Mouse (Mus musculus) thymus, postnatal 36 days (tissue): ENCODE data around the gene Tars2.

ENCODE experiments used
- DNase-seq, 2 experiments: peaks; one replicate each; pipeline ENCODE4 v3.0.0; 2022; ENCODE audit warnings: mixed read lengths in 2 of 2

Gene Tars2

DNA sequence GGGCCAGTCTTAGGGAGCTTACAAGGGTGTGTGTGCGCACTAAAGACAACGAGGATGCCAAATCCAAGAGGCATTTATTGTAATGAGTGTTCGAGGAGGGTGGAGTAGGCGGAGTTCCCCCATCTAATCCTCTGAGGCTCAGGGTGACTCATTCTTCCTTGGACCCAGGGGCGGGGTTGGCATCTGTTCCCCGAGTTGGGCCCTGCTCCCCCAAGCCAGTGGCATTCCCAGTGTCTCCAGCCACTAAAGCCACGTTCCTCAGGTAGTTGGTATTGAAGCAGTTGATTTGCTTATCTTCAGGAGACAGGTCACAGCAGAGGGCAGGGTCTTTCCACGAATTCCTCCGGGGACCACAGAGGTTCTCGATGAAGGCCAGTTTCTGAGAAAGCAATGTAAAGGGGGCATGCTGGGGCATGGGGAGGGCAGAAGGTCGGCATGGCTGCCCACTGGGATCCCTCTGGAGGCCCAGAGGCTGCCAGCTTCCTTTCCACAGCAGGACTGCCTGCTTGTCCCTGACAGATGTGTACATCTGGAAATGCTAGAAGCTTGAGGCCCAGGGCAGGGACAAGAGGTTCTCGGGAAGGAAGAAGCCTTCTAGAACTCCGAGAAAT is 25.8 kb downstream of the Tars2 start:
- no peak for DNase-seq

DNA sequence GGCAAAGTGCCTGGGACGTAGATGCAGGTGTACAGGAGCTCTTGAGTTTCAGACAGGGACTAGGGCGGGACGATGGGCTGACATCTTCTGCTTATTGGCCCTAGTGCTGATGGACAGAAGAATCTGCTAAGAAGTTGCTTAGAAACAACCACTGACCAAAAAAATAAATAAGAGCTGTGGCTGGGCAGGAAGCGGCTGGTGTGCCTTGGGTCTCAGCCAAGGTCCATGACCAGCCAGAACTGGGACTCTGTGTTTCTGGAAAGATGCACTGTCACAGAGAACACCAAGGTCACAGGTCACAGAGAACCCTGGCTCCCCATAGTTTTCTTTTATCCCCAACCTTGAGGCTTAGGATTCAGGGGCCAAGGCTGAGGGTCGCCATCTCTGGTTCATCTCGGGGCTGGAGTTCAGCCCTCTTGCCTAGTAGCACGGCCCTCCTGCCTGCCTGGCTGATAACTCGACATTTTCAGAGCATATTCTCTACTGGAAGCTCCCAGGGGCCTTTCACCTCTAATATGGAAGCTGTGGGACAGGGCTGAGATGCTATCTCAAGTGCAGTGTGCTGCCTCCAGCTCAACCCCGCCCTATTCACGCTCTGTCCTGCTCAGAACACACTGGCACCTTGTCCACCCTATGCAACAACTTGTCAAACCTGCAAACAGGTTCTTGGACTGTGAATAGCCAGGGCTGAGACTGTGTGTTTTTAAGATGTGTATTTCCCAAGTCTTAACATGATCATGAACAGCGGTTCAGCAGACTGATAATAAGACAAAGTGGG is 27.1 kb downstream of the Tars2 start:
- DNase-seq, result no peak

DNA sequence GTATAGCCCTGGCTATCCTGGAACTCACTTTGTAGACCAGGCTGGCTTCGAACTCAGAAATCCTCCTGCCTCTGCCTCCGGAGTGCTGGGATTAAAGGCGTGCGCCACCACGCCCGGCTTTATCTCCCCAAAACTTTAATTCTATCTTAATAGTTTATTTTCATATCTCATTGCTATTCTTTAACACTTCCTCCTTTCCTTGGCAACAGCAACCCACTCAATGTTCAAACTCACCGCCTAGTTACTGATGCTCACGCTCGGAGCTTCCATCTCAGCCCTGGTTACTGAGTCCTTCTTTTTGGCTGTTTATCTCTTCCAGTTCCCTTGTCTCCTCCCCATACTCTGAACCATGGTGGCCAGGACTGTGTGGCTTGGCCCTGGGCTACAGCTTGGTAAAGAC is 27.7 kb downstream of the Tars2 start:
- DNase-seq, result no peak

DNA sequence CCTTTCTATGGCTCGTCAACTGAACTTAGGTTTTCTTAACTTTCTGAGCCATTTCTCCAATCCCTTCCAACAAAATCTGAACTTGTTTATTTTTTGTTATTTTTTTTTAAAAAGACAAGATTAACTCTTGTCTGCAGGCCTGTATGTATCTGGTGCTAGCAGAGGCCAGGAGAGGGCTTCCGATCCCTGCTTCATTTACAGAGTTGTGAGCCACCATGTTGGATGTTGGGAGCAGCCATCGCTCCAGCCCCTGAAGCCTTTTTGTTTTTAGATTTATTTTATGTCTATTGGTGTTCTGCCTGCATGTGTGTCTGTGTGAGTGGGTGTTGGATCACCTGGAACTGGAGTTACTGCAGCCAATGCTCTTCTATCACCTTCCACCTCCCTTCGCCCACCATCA is 28.2 kb downstream of the Tars2 start:
- no peak for DNase-seq

DNA sequence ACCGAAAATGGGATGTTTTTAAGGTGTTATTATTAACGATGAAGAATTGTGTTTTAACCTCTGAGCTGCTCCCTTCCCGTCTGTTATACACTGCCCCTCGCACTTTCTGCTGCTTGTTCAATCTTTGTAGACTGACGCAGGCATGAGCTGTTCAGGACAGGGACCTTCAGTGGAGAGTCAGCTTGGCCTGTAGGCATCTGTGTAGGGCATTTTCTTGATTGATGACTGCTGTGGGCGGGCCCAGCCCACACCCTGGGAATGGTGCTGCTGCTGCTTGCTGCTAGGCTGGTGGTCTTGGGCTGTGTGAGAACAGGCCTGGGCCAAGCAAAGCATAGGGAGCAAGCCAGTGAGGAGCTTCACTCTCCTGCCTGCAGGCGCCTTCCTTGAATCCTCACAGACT is 29.6 kb downstream of the Tars2 start:
- DNase-seq, result no peak

DNA sequence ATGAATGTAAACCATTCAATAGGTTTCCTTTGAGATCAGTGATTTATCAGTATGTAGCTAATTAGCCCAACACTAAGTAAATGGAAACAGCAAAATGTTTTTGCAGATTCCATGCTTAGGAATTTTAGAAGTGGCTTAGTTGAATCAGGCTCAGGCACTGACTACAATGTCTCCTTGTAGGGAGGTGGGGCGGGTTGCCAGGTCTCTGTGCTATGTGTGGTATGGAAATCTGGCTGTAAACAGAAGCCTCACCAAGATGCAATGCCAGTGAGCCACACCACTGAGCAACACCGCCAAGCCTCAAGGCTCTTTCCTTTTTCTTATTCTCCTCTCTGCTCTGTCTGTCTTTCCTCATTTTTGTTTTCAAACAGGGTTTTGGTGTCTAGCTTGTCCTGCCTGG is 31.1 kb downstream of the Tars2 start:
- no peak for DNase-seq

DNA sequence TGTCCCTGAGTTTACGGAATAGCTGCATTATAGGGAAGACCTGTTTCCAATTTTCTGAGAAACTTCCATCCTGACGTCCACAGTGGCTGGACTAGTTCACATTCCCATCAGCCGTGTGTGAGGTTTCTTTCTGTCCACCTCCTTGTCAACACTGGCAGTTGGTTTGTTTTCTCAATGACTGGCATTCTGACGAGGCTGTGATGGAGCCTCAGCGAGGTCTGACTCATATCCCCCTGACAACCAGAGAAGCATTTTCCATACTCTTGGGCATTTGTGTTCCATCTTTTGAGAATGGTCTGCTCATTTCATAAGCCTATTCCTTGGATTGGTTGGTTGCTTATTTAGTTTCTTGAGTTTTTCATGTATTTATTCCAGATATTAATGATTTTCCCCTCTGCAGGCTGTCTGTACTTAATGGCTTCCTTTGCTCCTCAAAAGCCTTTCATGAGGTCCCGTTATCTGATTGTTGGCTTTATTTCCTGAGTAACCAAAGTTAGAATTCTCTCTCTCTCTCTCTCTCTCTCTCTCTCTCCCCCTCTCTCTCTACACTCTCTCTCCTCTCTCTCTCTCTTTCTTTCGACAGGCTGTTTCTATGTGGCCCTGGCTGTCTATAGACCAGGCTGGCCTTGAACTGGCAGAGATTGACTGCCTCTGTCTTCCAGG is 33.2 kb downstream of the Tars2 start:
- DNase-seq, result no peak

DNA sequence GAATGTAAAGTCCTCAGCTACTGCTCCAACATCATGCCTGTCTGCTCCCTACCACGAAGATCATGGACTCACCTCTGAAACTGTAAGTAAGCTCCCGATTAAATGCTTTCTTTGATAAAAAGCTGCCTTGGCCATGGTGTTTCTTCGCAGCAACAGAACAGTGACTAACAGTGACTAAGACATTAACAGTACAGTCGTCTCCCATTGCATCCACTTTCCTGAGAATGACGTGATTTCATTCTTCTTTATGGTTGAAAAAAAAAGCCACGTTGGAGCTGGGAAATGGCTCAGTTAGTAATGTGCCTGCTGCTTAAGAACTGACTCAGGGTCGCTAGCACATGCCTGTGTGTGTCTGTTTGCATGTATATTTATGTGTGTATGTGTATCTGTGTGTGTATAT is 34.1 kb downstream of the Tars2 start:
- no peak for DNase-seq

DNA sequence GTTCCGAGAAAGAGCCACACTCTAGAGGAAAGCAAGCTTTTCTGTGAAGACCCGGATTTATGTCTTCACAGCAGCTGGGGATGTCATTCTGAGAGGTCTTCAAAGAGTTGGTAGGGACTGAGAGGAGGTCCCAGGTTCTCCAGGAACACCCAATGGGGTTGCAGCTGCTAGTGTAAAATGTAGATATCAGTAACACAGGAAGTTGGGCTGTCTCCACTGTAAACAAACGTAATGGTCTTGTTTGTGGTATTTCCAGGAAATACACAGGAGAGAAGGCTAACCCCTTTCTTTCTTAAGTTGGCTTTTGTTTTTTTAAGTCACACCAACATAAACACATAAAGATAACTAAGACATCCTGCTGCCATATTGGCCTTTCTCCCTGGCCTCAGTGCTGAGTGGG is 37.6 kb downstream of the Tars2 start:
- no peak for DNase-seq

DNA sequence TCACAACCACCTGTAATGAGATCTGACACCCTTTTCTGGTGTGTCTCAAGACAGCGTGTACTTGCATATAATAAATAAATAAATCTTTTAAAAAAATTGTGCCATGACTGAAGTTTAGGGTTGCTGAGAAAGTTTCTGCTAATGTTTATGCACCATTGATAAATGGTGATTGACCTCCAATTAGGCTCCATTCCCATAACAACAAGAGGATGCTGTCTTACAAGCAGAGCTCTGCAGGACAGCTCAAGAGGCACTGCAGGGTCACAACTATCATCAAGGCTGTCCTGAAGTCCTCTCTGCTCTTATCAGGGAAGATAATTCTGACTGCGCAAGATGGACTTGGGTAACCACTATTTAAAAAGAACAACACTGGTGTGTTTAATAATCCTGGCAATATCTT is 41.9 kb downstream of the Tars2 start:
- no peak for DNase-seq

DNA sequence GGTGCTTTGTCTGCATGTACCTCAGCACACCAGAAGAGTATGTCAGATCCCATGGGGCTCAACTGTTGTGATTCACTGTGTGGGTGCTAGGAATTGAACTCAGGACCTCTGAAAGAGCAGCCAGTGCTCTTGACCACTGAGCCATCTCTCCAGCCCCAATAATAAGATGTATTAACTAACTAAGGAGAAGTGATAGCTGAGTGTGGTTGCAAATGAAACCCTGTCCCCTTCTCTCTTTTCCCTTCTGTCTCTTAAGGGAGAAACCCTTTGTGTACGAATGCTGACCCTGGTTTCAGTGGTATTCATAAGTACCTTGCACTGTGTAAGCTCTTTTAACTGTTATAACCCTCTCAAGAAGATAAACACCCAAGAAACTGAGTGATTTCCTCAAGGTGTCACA is 43.9 kb downstream of the Tars2 start:
- no peak for DNase-seq

DNA sequence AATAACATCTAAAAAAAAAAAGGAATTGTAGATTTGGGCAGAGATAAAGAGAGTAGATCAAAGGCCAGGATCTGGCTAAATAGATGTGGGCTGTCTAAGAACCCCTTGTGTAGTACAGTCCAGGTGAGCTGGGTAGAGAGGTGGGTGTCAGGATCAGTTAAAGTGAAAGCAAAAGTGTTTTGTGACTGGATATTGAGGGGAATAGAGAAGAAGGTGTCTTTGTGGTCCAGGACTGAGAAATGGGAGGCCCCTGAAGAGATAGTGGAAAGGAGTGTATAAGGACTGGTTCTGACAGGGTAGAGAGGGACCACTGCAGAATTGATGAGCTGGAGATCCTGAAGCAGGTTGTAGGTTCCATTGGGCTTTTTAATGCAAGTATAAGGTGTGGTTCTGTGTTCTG is 50.0 kb downstream of the Tars2 start:
- DNase-seq, result no peak

DNA sequence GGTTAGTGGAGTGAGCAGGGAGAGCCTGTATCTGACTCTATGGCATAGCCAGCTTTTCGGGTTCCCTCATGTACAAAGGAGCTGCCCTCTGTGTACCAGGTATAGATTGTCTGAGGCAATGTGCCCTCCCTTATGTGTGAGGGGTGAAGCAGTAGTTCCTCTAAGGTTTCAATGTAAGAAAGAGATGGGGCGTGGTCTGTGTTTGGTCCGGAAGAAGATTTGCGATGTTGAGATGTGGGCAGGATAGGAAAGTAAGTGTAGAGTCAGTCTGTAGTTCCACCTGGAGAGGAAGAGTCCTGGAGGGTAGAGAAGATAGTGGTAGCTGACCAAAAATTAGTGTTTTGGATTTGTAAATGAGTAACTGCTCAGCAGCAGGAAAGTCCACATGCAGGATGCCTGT is 51.0 kb downstream of the Tars2 start:
- no peak for DNase-seq

DNA sequence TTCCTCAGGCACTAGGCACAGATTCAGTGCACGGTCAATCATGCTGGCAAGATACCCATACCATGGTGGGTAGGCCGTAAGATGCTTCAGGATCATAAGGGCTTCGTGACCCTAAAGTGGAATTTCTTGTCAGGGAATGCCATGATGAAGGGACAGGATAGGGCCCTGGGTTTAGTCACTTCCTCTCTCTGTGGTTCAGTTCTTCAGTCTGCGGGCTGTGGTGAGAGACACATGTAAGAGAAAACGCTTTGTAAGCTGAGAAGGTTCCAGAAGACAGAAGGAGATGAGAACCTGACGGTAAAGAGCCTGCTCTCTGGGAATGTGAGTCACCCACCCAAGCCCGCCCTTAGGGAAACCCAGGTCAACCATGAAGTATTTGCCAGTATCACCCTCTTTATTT is 52.5 kb downstream of the Tars2 start:
- DNase-seq, result peak; percentile 32 to 39

DNA sequence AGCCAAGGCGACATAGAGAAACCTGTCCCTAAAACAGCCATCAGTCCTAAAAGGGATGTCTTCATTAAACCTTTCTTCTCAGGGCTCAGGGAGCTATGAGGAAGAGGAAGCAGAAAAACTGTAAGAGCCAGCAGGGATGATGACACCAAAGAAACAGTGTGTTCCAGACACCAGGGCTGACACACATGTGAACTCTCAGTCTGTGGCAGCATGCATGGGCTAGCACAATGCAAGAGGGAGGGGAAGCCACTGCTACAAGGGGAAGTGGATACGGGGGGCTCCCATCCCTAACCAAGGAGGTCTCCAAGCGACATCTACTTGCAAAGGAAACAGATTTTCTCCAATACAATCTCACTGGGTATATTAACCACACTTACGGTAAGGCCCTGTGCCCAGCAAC is 53.7 kb downstream of the Tars2 start:
- no peak for DNase-seq

DNA sequence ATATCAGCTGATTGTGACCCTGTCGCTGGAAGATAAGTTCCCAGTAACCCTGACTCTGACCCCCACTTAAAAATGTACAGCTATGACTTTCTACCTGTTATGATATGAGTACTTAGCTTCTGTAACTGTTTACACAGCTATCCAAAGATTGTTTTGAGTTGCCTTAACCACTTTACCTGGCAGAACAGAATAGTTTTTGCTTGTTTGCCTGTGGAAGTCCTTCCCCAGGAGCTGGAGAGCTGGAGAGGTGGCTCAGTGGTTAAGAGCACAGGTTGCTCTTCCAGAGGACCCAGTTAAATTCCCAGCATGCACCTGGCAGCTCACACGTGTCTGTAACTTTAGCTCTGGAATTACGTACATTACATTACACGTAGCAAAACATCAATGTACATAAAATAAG is 55.4 kb downstream of the Tars2 start:
- DNase-seq, result no peak

DNA sequence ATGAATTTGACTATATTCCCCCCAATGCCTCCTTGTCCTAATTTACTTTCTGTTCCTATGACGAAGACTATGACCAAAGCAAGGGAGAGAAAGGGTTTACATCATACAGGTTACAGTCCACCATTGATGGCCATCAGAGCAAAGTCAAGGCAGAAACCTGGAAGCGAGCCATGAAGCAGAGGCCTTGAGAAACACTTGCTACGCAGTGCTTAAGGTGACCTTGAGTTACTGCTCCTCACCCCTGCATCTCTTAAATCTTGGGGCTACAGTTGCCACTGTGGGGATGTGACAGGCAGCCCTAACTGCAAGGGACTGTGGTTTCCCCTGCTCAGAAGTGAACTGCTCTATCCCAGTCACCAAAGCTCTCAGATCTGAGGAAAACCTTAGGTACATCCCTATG is 56.7 kb downstream of the Tars2 start:
- no peak for DNase-seq

DNA sequence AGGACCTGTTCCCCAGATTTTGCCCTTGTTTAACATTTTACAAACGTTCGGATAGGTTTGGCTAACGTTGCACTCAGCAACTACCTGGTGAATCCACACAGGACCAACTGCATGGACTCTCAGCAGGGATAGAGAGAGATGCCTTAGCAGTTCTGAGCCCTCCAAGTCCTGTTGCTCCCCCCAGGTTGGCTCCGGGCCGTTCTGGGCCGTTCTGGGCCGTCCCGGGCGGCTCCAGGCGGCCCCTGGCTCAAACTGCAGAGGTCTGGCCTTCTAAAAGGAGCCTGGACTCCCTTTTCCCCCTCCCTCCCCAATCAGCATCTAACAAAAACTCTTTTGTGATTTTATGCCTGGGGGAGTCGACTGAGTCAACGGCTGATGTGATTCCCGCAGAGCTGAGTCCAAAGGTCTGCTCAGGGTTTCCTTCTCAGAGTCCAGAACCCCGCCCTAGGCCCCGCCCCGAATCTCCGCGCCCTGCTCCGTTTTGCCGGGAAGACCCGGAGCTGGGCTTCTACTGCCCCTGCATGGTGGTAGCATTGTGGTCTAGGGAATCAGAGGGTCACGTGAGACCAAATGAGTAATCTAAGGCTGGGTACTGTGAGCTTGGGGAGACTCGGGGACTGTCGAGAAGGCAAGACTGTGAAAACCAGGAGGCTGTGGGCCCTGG is 58.0 kb downstream of the Tars2 start:
- DNase-seq, result no peak

DNA sequence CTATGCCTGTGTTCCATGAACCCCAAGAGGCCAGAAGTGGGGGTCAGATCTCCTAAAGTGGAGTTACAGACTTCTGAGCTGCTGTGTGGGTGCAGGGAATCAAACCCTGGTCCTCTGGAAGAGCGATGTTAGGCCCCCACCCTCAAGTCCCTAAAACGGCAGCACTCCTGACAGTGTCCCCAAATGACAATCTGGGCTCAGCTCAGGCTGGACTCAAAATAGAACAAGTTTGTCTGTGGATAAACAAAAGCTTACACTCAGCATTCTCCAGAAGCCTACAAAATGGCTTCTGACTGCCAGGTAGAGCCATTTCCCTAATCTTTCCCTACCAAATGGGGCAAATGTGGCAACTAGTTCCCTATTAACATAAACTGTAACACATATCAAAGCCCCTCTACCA is 58.9 kb downstream of the Tars2 start:
- no peak for DNase-seq

DNA sequence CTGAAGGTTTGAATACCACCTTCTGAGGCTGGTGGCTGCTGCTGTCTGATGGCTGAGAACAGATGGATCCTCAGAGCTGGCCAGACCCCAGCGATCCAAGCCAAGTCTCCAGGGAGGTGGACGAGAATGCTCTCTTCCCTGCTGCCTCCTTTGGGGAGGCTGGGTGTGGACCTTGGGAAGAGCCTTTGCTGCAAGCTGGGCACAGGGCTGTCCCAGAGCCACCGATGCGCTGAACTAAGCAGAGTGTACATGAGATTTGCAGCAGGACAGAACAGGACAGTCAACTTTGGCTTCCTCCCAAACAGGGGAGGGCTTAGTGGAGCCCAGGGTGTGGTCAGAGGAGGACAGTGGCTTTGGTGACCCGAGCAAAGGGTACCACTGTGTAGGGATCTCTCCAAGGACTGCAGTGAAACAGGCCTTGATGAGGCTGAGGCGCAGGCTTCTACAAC is 59.7 kb downstream of the Tars2 start:
- no peak for DNase-seq

DNA sequence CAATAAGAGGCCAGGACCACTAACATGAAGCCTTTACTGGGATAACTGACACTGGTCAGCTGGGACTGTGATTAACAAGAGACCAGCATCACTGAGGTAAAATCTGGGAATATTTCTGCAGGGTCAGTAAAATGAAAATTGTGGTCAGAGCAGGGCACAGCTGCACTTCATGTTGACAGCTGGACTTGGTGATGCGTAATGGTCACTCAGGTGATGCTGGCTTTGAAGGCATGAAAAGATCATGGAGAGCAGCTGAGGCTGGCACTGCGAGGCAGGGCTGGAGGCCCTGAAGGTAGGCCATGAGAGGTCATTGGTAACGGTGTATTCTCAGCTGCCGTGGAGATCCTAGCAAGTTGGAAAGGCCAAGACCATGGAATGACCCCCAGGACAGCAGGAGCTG is 61.7 kb downstream of the Tars2 start:
- no peak for DNase-seq

DNA sequence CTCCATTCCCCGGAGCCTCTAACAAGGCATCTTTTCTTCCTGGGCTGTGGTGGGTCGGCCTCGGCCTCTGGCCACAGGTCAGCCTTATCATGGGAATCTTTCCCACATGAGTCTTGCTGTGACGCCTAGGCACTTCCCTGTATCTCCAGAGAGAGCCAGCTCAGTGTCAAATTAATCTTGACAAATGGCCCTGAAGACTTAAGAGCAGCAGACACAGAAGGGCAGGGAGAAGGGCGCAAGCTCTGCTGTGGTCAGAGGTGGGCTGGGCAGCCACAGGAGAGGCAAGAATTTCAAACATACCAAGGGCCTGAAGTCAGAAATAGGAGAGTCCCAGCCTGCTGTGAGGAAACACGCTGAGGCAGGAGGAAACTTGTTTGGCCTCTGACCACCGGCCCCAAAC is 63.6 kb downstream of the Tars2 start:
- no peak for DNase-seq

DNA sequence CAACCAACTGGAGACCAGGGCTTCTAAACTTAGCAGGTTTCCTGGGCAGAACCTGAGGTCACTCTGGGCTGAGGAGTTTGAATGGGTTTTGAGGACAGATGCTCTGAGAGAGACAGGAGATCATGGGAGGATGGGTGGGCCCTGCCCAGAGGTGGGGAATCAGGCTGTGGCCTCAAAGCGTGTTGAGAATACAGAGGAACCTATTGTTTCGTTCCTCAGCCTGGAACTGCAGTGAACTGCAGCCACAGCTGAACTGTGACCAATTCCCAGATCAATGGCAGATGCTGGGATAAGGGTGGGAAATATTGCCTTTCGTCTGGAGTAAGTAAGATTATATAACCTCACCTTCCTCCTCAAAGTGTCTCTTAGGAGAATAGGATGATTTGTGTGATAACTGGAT is 64.2 kb downstream of the Tars2 start:
- no peak for DNase-seq
